Mouse (Mus musculus) heart, adult 2 months (tissue): ENCODE data around the gene Phldb2.

Experiments used
- CTCF ChIP-seq: fragments of 200-600 bp; IDR thresholded peaks from 2 replicates; pipeline ENCODE4 v1.8.1; 2022; ENCODE audit warnings: antibody characterized with exemption, mild to moderate bottlenecking, moderate library complexity
- EP300 ChIP-seq: fragments of 200-500 bp; IDR thresholded peaks from 2 replicates; pipeline ENCODE4 v1.6.1; 2011; ENCODE audit warnings: low read depth, low read length, control low read depth; ENCODE audit not compliant: insufficient read depth
- POLR2A ChIP-seq: fragments of 200-500 bp; IDR thresholded peaks from 2 replicates; pipeline ENCODE4 v1.6.1; 2011; ENCODE audit warnings: mild to moderate bottlenecking, low read depth, low read length, control low read depth; ENCODE audit not compliant: insufficient read depth

- no peak for TF ChIP-seq CTCF
- TF ChIP-seq POLR2A: no peak
- TF ChIP-seq EP300: no peak
These were observed 3.1 kb upstream of the Phldb2 start for GRCm38 (mm10) chr16:45956390-45956950.
